Mouse (Mus musculus): ENCODE results near the gene Rps24. TPM values are rescaled to one million over a fixed set of nuclear protein-coding genes. Genes with fewer than 3 reads are reported as not detected.

Gene Rps24
- 4,098 to 4,322 TPM (median 4,169 TPM) in 4 replicates for total RNA-seq (2023; ENCODE audit: inconsistent age)

DNA sequence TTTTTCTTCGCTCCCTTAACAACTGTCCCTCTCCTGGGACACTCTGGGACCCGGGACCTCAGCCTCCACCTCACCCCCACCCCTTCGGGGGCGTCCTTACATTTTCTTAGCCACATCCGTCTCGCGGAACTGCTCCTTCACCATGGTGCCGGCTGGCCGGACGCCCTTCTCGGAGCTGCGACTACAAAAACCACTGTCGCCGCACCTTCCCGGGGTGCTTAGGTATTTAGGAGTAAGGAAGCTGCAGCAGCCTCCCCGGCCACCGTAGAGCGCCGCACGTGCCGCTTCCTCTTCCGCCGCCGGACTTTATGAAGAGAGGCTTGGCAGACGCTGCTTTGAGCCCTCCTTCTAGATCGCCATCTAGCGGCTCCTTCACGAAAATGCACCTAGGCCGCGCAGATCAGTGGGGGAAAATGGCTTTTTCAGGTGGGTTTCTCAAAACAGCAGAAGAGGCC is at the start of gene Rps24, which contains the start of gene Polr3a:
Gene Rps24 (plus strand): TSS at position 353 of the 455 bp plus-strand sequence.
Gene Polr3a (minus strand): TSS at position 286 of the 455 bp plus-strand sequence.

Other genes starting within 250 kb of the Rps24 start
- gene Dlg5, start 241.2 kb upstream of the Rps24 start, total RNA-seq (2023; ENCODE audit: inconsistent age), result 0.74 TPM in 1 of 4 replicates, not detected in the others
- gene E330034G19Rik, start 193.9 kb upstream of the Rps24 start, total RNA-seq (2023; ENCODE audit: inconsistent age), result not detected in 4 replicates
- 44.5 to 52.7 TPM (median 46.0 TPM) in 4 replicates for gene Polr3a, start 67 bp upstream of the Rps24 start, total RNA-seq (2023; ENCODE audit: inconsistent age)

Measured in B cell, adult (primary cell).